Mouse (Mus musculus) bone marrow macrophage, adult 2 months (primary cell): ENCODE results near the gene Plekhm2.

ENCODE experiments used
- CTCF ChIP-seq: IDR thresholded peaks from 2 replicates; pipeline ENCODE4 v1.5.1; 2012; ENCODE audit warnings: low read depth, mild to moderate bottlenecking, low read length, moderate library complexity
- POLR2A ChIP-seq: IDR thresholded peaks from 2 replicates; pipeline ENCODE4 v1.6.1; 2012; ENCODE audit warnings: mild to moderate bottlenecking, low read depth, low read length, borderline replicate concordance

DNA sequence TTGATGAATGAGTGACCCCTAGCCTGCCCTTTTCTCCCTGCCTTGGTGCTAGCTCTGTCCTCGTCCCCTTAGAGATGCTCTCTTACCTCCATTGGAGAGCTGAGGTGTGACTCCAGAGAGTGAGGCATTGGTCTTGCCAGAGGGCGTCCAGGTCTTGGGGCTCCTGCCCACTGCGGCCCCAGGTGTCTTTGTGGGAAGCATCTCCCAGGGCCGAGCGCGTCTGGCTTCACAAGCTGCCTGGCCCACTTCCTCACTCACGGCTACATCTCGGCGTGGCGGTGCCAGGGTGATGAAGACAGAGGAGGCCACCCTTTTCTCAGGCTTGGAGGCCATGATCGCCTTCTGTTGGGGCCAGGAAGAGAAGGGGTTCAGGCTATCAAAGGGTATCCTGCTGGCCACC lies 69.6 kb downstream of the Plekhm2 start:
- TF ChIP-seq CTCF (no peak), POLR2A (no peak)
